Mouse (Mus musculus): Measurements from ENCODE around the gene Pwwp2b. TPM values are rescaled to one million over a fixed set of nuclear protein-coding genes. Genes with fewer than 3 reads are reported as not detected.

The Pwwp2b gene
- polyA plus RNA-seq, 1 experiment: 15.8 TPM

DNA sequence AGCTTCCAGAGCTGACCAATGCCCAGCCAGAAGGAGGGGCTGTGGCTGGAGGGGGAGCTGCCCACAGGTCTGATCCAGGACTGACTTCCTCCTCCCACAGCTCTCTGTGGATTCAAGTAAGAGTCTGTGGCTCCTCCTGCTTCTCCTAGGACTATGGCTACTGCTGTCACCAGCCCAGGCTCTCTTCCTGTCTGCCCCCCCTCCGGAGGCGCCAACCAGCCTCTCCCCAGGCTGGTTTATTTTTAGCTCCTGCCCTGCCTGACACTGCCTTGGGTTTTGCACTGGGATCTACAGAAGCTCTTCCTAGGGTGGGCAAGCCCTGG lies 25.1 kb downstream of the Pwwp2b start:
- no peaks in the 10 kb centered on the region for H3K27me3 ChIP-seq (ENCODE audit: control insufficient read depth, insufficient read depth, insufficient read length)
- TF ChIP-seq CEBPB (IDR thresholded peaks at IDR 0.05; ENCODE audit: low read depth) (no peak), FOSL1 (IDR thresholded peaks at IDR 0.05; ENCODE audit: insufficient read depth, low read length, poor library complexity, severe bottlenecking) (no peak), MYOD1 (IDR thresholded peaks at IDR 0.05; ENCODE audit: control insufficient read depth, insufficient read length, low read depth) (no peak), USF1 (IDR thresholded peaks at IDR 0.05; ENCODE audit: low read depth) (no peak), MAX (IDR thresholded peaks at IDR 0.05) (no peak), MYOG (IDR thresholded peaks at IDR 0.05; ENCODE audit: control insufficient read depth, extremely low read depth, insufficient read length) (no peak), CTCF (IDR thresholded peaks at IDR 0.05; ENCODE audit: control insufficient read depth, insufficient read depth, insufficient read length) (no peak)
- no peak overlapping the region for H3K4me3 ChIP-seq (ENCODE audit: insufficient read depth, poor library complexity, severe bottlenecking)
- no peaks in the 10 kb centered on the region for H3K79me3 ChIP-seq (ENCODE audit: low read depth)
- H3K36me3 ChIP-seq (ENCODE audit: control insufficient read depth, insufficient read depth): peaks cover 2% of the 10 kb centered on the region
- H3K79me2 ChIP-seq (ENCODE audit: control insufficient read depth, insufficient read depth): no peaks in the 10 kb centered on the region
- no peak overlapping the region for H3ac ChIP-seq (ENCODE audit: control insufficient read depth, insufficient read length, low read depth)

DNA sequence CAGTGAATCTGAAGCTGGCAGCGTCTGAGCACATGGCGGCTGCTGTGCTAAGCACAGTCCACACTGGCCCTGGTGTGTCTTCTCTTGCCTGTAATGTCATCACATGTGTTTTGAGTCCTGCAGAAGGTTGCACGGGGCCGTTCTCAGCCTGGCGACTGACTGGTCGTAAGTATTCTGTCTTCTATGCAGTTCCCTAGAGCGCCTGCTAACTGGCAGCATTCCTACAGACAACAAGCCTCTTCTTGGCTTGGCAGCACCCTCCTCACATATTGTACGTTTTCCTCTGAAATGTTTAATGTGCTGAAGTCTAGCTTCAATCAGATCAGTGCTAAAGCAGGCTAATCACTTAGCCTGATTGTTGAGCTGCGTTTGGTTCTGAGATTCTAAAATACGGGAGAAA lies 27.3 kb downstream of the Pwwp2b start:
- H3K36me3 ChIP-seq (ENCODE audit: control insufficient read depth, insufficient read depth): no peaks in the 10 kb centered on the region
- TF ChIP-seq CTCF (IDR thresholded peaks at IDR 0.05; ENCODE audit: control insufficient read depth, insufficient read depth, insufficient read length) (no peak), USF1 (IDR thresholded peaks at IDR 0.05; ENCODE audit: low read depth) (no peak), MYOD1 (IDR thresholded peaks at IDR 0.05; ENCODE audit: control insufficient read depth, insufficient read length, low read depth) (no peak), FOSL1 (IDR thresholded peaks at IDR 0.05; ENCODE audit: insufficient read depth, low read length, poor library complexity, severe bottlenecking) (no peak), MAX (IDR thresholded peaks at IDR 0.05) (no peak), CEBPB (IDR thresholded peaks at IDR 0.05; ENCODE audit: low read depth) (no peak), MYOG (IDR thresholded peaks at IDR 0.05; ENCODE audit: control insufficient read depth, extremely low read depth, insufficient read length) (no peak)
- no peak overlapping the region for H3K4me3 ChIP-seq (ENCODE audit: insufficient read depth, poor library complexity, severe bottlenecking)
- no peaks in the 10 kb centered on the region for H3K79me3 ChIP-seq (ENCODE audit: low read depth)
- H3ac ChIP-seq (ENCODE audit: control insufficient read depth, insufficient read length, low read depth): no peak overlapping the region
- H3K79me2 ChIP-seq (ENCODE audit: control insufficient read depth, insufficient read depth): no peaks in the 10 kb centered on the region
- no peaks in the 10 kb centered on the region for H3K27me3 ChIP-seq (ENCODE audit: control insufficient read depth, insufficient read depth, insufficient read length)

DNA sequence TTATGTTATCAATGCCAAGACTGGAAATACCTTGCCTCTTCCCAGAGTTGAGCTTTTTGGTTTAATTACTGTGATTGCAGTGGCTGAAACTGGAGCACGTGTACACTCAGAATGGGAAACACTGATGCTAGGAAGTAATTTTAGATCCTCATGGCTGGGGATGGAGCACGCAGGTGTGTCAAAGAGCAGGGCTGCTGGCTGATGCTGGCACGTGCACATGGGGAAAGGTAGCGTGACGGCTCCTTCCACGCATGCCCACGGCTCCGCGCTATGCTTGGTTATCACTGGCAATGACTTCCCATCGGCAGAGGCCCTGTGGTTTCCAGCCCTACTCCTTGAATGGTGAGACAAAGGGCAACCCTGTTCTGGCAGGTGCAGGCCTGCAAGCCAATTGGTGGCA lies 27.9 kb downstream of the Pwwp2b start:
- Histone ChIP-seq H3K79me2 (ENCODE audit: control insufficient read depth, insufficient read depth) (no peaks in the 10 kb centered on the region), H3K4me3 (ENCODE audit: insufficient read depth, poor library complexity, severe bottlenecking) (no peak overlapping the region), H3ac (ENCODE audit: control insufficient read depth, insufficient read length, low read depth) (no peak overlapping the region), H3K79me3 (ENCODE audit: low read depth) (no peaks in the 10 kb centered on the region), H3K36me3 (ENCODE audit: control insufficient read depth, insufficient read depth) (no peaks in the 10 kb centered on the region), H3K27me3 (ENCODE audit: control insufficient read depth, insufficient read depth, insufficient read length) (no peaks in the 10 kb centered on the region)
- TF ChIP-seq MYOD1 (IDR thresholded peaks at IDR 0.05; ENCODE audit: control insufficient read depth, insufficient read length, low read depth) (no peak), MAX (IDR thresholded peaks at IDR 0.05) (no peak), CEBPB (IDR thresholded peaks at IDR 0.05; ENCODE audit: low read depth) (no peak), USF1 (IDR thresholded peaks at IDR 0.05; ENCODE audit: low read depth) (no peak), CTCF (IDR thresholded peaks at IDR 0.05; ENCODE audit: control insufficient read depth, insufficient read depth, insufficient read length) (no peak), MYOG (IDR thresholded peaks at IDR 0.05; ENCODE audit: control insufficient read depth, extremely low read depth, insufficient read length) (no peak), FOSL1 (IDR thresholded peaks at IDR 0.05; ENCODE audit: insufficient read depth, low read length, poor library complexity, severe bottlenecking) (no peak)

DNA sequence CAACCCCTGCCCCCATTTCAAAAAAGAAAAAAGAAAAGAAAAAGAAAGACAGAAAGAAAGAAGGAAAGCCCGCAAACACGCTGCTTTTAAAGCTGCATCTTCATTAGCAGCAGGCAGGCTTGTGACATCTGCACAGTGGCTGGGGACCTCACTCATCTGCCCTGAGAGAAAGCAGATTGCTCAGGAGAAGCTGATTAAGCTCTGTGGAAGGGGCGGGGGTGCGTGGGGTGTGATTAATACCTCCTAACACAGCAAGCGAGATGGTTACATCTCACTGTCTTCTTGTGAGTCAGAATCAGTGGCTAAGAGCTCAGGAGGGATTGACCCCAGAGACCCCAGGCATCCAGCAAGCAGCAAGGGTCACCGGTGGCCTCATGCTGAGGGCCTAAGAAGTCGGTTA lies 29.3 kb downstream of the Pwwp2b start:
- Histone ChIP-seq H3K4me3 (ENCODE audit: insufficient read depth, poor library complexity, severe bottlenecking) (no peak overlapping the region), H3K79me2 (ENCODE audit: control insufficient read depth, insufficient read depth) (no peaks in the 10 kb centered on the region), H3K79me3 (ENCODE audit: low read depth) (no peaks in the 10 kb centered on the region), H3K27me3 (ENCODE audit: control insufficient read depth, insufficient read depth, insufficient read length) (no peaks in the 10 kb centered on the region), H3ac (ENCODE audit: control insufficient read depth, insufficient read length, low read depth) (no peak overlapping the region), H3K36me3 (ENCODE audit: control insufficient read depth, insufficient read depth) (no peaks in the 10 kb centered on the region)
- TF ChIP-seq MAX (IDR thresholded peaks at IDR 0.05) (no peak), MYOD1 (IDR thresholded peaks at IDR 0.05; ENCODE audit: control insufficient read depth, insufficient read length, low read depth) (no peak)

DNA sequence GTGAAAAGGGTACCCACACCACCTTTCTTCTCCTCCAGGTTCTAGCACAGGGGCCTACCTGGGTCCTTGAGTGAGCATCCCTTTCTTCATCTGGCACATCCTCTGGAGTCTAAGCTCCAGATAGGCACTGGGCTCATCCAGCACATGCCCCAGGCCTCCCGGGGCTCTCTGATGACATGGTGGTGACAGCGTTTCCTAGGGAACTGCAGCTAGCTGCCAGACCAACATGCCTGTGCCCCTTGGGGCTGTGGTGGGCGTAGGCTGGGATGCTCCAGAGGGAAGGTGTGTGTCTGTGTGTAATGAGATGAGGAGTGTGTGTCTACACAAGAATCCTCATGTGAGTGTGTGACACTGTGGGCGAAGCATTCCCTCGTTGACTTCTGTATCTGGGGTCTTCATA lies 31.3 kb downstream of the Pwwp2b start:
- no peaks in the 10 kb centered on the region for H3K27me3 ChIP-seq (ENCODE audit: control insufficient read depth, insufficient read depth, insufficient read length)
- no peaks in the 10 kb centered on the region for H3K79me3 ChIP-seq (ENCODE audit: low read depth)
- TF ChIP-seq USF1 (IDR thresholded peaks at IDR 0.05; ENCODE audit: low read depth) (no peak), CTCF (IDR thresholded peaks at IDR 0.05; ENCODE audit: control insufficient read depth, insufficient read depth, insufficient read length) (no peak)
- H3ac ChIP-seq (ENCODE audit: control insufficient read depth, insufficient read length, low read depth): no peak overlapping the region
- H3K79me2 ChIP-seq (ENCODE audit: control insufficient read depth, insufficient read depth): no peaks in the 10 kb centered on the region
- H3K4me3 ChIP-seq (ENCODE audit: insufficient read depth, poor library complexity, severe bottlenecking): no peak overlapping the region
- H3K36me3 ChIP-seq (ENCODE audit: control insufficient read depth, insufficient read depth): no peaks in the 10 kb centered on the region

DNA sequence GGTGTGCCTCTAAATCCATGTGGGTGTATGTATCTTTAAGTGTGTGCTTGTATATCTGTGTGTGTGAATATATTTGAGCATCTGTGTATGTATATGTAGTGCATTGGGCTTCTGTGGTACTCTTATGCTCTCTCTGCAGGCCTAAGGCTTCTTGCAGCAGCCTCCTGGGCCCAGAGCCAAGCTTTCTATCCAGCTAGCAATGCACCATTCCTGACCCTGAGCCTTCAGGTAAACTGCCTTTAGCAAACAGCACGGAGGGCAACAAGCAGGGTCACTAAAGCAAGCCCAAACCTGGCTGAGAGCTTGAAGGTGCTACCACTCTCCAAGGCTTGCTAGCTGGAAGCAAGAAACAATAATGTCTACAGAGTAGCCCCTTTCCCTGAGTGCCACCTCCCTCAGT lies 31.8 kb downstream of the Pwwp2b start:
- Histone ChIP-seq H3K27me3 (ENCODE audit: control insufficient read depth, insufficient read depth, insufficient read length) (no peaks in the 10 kb centered on the region), H3K79me3 (ENCODE audit: low read depth) (no peaks in the 10 kb centered on the region), H3K36me3 (ENCODE audit: control insufficient read depth, insufficient read depth) (no peaks in the 10 kb centered on the region), H3K4me3 (ENCODE audit: insufficient read depth, poor library complexity, severe bottlenecking) (no peak overlapping the region), H3K79me2 (ENCODE audit: control insufficient read depth, insufficient read depth) (no peaks in the 10 kb centered on the region), H3ac (ENCODE audit: control insufficient read depth, insufficient read length, low read depth) (no peak overlapping the region)
- no peak for TF ChIP-seq CEBPB (IDR thresholded peaks at IDR 0.05; ENCODE audit: low read depth)

All from C2C12 (cell line).